Mouse (Mus musculus): ENCODE measurements around the gene Olfr1219.

Olfr1219 gene

GRCm38 (mm10) chr2:89083413-89083812 lies at the start of gene Olfr1219:
TSS of gene Olfr1219 (minus strand) at chr2:89083513.
- no peak for DNase-seq

DNA sequence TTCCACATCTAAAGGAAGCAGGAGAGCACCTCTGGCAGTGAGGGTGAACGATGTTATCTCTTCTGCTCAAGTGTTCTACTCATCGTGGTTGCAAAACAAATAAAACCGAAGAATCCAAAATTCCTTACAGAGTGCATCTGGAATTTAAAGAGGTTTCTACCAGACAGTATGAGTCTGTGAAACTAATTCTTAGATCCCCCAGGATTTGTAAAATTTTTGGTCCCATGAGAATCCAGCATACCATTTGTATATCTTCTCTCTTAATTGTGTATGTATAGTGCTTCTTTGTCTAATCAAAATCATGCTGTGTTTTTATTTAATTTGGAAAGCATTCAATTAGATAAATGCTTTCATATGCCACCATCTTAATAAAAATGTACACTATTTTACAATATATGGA lies 49.6 kb upstream of the Olfr1219 start, which contains the start of gene Olfr1222:
Gene Olfr1222 (minus strand): TSS at position 101 of the 400 bp plus-strand sequence.
- no peak for DNase-seq

DNA sequence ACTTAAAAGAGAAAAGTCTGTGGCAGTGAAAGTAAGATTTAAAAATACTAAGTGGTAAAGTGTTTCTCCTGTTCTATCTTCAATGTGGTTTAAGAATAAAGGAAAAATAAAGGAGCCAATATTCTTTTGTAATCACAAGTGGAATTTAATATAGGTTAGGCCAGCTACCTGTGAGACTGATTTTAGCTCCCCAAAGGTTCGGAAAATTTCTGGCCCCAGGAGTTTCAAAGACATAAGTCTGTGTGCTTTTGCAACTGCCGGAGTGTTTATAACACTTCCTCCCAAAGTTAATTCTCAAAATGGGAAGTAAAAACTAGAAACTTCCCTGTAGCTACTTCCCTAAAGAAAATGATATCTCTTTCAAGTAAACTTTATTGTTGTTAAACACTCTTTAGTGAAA lies 33.9 kb upstream of the Olfr1219 start, which contains the start of gene Olfr1221:
Gene Olfr1221 (minus strand): TSS at position 101 of the 400 bp plus-strand sequence.
- DNase-seq = no peak

- no peak for DNase-seq
These were observed 23.4 kb upstream of the Olfr1219 start, which contains the start of gene Olfr1220 for GRCm38 (mm10) chr2:89106735-89107134. TSS of gene Olfr1220 (minus strand) at chr2:89106835.

- DNase-seq = no peak
These were observed 22.3 kb upstream of the Olfr1219 start for GRCm38 (mm10) chr2:89105651-89106050.

GRCm38 (mm10) chr2:89093848-89094247 lies 10.5 kb upstream of the Olfr1219 start:
- DNase-seq = no peak

DNA sequence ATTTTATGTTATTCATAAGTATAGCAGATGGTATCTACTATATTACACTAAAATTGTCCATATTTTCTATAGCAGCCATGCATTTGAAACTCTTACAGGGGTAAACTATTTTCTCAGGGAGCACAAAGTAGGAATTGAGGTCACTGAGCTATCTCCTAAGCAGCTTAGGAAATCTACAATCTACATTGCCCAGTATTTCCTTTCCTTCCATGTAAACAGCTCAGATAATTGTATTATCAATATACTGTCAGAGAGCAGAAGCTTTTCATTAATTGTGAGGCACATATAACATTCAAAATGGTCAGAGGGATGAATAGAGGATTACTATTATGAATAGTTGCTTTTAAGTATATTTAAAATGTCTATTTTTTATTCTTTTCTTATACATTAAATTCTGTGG lies 1.8 kb downstream of the Olfr1219 start:
- no peak for DNase-seq

DNA sequence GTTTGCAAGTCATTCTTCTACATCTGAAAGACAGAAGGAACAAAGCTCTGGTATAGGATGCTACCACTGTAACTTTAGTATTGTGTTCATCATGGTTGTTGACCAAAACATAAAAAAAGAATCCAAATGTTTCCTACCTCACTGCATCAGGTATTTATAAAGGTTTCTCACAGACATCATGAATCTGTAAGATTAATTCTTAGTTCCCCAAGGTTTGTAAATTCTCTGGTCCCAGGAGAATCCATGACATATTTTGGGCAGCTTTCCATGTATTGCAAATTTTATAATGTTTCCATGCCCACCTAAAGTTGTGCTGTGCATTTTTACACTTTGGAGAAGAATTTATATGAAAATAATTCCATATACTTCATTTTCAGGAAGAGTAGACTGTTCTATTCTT lies 22.2 kb downstream of the Olfr1219 start, which contains the start of gene Olfr1218:
Gene Olfr1218 (minus strand): TSS at position 101 of the 400 bp plus-strand sequence.
- DNase-seq = no peak

DNA sequence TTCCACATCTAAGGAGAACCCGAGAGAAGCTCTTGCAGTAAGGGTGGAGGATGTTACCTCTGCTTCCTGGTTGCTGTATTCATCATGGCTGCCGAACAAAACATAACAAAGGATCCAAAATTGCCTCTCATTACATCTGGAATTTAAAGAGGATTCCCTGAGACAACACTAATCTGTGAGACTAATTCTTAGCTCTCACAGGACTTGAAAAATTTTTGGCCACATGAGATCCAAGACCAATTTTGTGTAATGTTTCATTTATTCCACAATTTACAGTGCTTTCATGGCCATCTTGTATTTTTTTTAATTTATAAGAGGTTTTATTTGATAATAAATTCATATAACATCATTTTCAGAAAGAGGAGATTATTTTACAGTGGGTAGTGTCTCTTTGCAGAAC lies 51.3 kb downstream of the Olfr1219 start, which contains the start of gene Olfr1217:
Gene Olfr1217 (minus strand): TSS at position 101 of the 400 bp plus-strand sequence.
- no peak for DNase-seq

Measured in kidney, postnatal 10 days (tissue).